Mouse (Mus musculus): ENCODE measurements around the gene Esrra.

DNA sequence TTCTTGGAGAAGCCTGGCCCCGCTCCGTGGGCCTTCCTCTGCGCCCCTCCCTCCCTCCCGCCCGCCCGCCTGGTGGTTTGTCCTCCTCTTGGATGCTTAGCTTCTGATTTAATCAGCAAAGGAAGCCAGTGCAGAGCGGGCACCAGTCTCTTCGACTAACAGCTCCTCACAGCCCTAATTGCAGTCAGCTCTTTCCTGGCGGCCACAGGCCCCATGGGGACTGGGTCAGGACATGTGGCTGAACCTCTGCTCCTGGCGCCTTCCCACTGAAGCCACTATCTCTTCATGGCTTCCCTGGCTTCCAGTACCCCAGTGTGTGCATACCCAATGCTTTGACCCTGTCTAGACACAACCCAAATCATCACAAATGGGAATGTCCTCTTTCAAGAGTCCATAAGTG lies 34.8 kb upstream of the Esrra start:
- TF ChIP-seq CTCF (IDR thresholded peaks at IDR 0.05; ENCODE audit: borderline replicate concordance, control insufficient read depth, extremely low read depth, insufficient read depth, low read length, poor library complexity) (no peak), POLR2A (IDR thresholded peaks at IDR 0.05; ENCODE audit: control insufficient read depth, extremely low read depth, insufficient read depth, low read length, poor library complexity) (no peak)
